Mouse (Mus musculus) heart, adult 11 months (tissue): ENCODE data around the gene Dqx1.

ENCODE experiments used
- DNase-seq: peaks from one replicate; pipeline ENCODE4 v3.0.0; 2022

Gene Dqx1

GRCm38 (mm10) chr6:83070311-83071219 lies 12.9 kb downstream of the Dqx1 start:
- DNase-seq = no peak

- no peak for DNase-seq
Observed at GRCm38 (mm10) chr6:83071220-83071619, 13.6 kb downstream of the Dqx1 start.

GRCm38 (mm10) chr6:83074979-83075378 lies 17.3 kb downstream of the Dqx1 start:
- no peak for DNase-seq

- DNase-seq = no peak
Observed at GRCm38 (mm10) chr6:83077630-83078323, 20.1 kb downstream of the Dqx1 start, which contains the start of gene Pcgf1. TSS of gene Pcgf1 (plus strand) at chr6:83077869.

- peak; percentile 100 for DNase-seq
Observed at GRCm38 (mm10) chr6:83078324-83078858, 20.7 kb downstream of the Dqx1 start.

GRCm38 (mm10) chr6:83080210-83080609 lies 22.6 kb downstream of the Dqx1 start:
- DNase-seq = no peak

- no peak for DNase-seq
Observed at GRCm38 (mm10) chr6:83083497-83083896, 25.9 kb downstream of the Dqx1 start.

- no peak for DNase-seq
Observed at GRCm38 (mm10) chr6:83084477-83084876, 26.8 kb downstream of the Dqx1 start.

- DNase-seq = no peak
Observed at GRCm38 (mm10) chr6:83086121-83087035, 28.7 kb downstream of the Dqx1 start, which contains the start of gene Lbx2. TSS of gene Lbx2 (plus strand) at chr6:83086367.

- peak; percentile 95 for DNase-seq
Observed at GRCm38 (mm10) chr6:83087205-83087925, 29.7 kb downstream of the Dqx1 start.

GRCm38 (mm10) chr6:83087926-83088260 lies 30.2 kb downstream of the Dqx1 start:
- no peak for DNase-seq

- no peak for DNase-seq
Observed at GRCm38 (mm10) chr6:83092416-83093127, 34.9 kb downstream of the Dqx1 start.

GRCm38 (mm10) chr6:83095968-83096367 lies 38.3 kb downstream of the Dqx1 start:
- DNase-seq = no peak

GRCm38 (mm10) chr6:83098411-83098810 lies 40.8 kb downstream of the Dqx1 start:
- no peak for DNase-seq

GRCm38 (mm10) chr6:83101316-83101687 lies 43.7 kb downstream of the Dqx1 start, which contains the start of the genes Ccdc142 and Gm42688:
TSS of gene Ccdc142 (plus strand) at chr6:83101601.
TSS of gene Gm42688 (plus strand) at chr6:83101617.
- peak; percentile 99 for DNase-seq

GRCm38 (mm10) chr6:83101688-83102556 lies 44.3 kb downstream of the Dqx1 start:
- peak; percentile 96 for DNase-seq

- DNase-seq = peak; percentile 90
Observed at GRCm38 (mm10) chr6:83103130-83103650, 45.5 kb downstream of the Dqx1 start.

GRCm38 (mm10) chr6:83104158-83104557 lies 46.5 kb downstream of the Dqx1 start:
- no peak for DNase-seq

GRCm38 (mm10) chr6:83107566-83108400 lies 50.1 kb downstream of the Dqx1 start:
- peak; percentile 96 for DNase-seq
